Mouse (Mus musculus) neural tube, embryonic 14.5 days (tissue): ENCODE results near the gene Tut4. TPM values are rescaled to one million over a fixed set of nuclear protein-coding genes. Genes with fewer than 3 reads are reported as not detected.

Experiments used
- ATAC-seq: fragments of 200-750 bp; cut with Nextera tagmentation; 2 replicates; pipeline ENCODE4 v1.8.0; 2017; ENCODE audit warnings: low read depth, mild to moderate bottlenecking, moderate TSS enrichment, moderate library complexity
- H3K27ac ChIP-seq: fragments of 300-500 bp; sonication (generic); 2 replicates; pipeline ENCODE4 v1.5.1; 2014; ENCODE audit warnings: low read depth, mild to moderate bottlenecking, control low read depth, low read length, moderate library complexity, mixed read lengths
- H3K27me3 ChIP-seq: fragments of 300-500 bp; sonication (generic); 2 replicates; pipeline ENCODE4 v1.6.1; 2014; ENCODE audit warnings: low read length; ENCODE audit not compliant: control insufficient read depth, insufficient read depth
- H3K36me3 ChIP-seq: fragments of 300-500 bp; sonication (generic); 2 replicates; pipeline ENCODE4 v1.6.1; 2014; ENCODE audit warnings: low read length, mixed read lengths; ENCODE audit not compliant: control insufficient read depth, insufficient read depth
- H3K4me1 ChIP-seq: fragments of 300-500 bp; sonication (generic); 2 replicates; pipeline ENCODE4 v1.6.1; 2014; ENCODE audit warnings: low read length; ENCODE audit not compliant: control insufficient read depth, insufficient read depth
- H3K4me2 ChIP-seq: fragments of 300-500 bp; sonication (generic); 2 replicates; pipeline ENCODE4 v1.6.1; 2014; ENCODE audit warnings: mild to moderate bottlenecking, low read depth, low read length, control low read depth
- H3K4me3 ChIP-seq: fragments of 300-500 bp; sonication (generic); 2 replicates; pipeline ENCODE4 v1.5.1; 2014; ENCODE audit warnings: low read depth, low read length, control low read depth, mixed read lengths
- H3K9ac ChIP-seq: fragments of 300-500 bp; sonication (generic); replicated peaks from 2 replicates; pipeline ENCODE4 v1.6.1; 2014; ENCODE audit warnings: low read depth, mild to moderate bottlenecking, control low read depth, low read length, mixed read lengths
- H3K9me3 ChIP-seq: fragments of 300-500 bp; sonication (generic); 2 replicates; pipeline ENCODE4 v1.6.1; 2016; ENCODE audit warnings: low read length; ENCODE audit not compliant: control insufficient read depth
- WGBS: fragments of 180-500 bp; shearing (Covaris S2); extraction: QIAGEN DNeasy Blood & Tissue Kit; methylation state at CpG from one replicate; pipeline ENCODE4 v1.1.7; 2014; 5-methylcytosine and 5-hydroxymethylcytosine counted together
- polyA plus RNA-seq: library from polyadenylated mRNA; unstranded; fragments of >200 nt; fragmentation: Nextera tagmentation; extraction: Ambion mirVana; gene quantifications from 2 replicates; pipeline ENCODE4 v1.2.1, GENCODE M21; 2014

Gene Tut4
- polyA plus RNA-seq = 55.8 and 65.8 TPM in 2 replicates

DNA sequence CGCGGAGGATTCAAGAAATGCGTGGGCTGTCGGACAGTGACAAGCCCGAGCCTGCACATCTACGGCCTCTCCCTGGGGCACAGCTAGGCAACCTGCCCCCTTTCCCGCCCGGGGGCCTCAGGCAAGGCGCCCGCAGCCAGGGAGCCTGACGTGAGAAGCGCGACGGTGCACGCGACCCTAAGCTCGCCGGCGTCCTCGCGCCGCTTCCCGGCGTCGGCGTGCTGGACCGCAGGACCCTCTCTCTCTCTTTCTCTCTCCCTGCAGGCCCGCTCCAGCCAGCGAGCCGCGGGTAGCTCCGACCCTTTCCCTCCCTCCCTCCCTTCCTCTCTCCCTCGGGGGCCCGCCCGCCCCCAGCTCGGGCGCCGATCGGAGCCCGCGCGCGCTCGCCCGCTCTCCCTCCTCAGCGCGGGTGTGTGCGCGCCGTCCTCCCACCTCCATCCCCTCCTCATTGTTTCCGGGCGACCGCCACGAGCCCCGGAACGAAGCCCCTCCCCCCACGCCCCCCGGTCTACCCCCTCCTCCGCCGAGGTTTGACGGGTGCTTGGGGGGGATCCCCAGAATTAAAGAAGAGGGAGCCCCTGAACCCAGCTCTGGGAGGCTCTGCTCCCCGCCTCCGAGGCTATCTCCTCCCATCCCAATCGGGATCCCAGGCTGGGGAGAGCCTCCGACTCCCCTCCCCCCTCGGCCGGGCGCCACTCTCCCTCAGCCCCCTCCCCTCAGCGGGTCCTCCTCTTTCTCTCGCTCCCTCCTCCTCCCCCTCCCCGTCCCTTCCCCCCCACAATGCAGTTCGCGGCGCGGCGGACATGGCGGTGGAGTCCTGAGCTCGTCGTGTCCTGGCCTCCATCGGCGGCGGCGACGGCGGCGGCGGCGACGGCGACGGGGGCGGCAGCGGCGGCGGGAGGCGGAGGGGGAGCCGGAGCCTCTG, at the start of gene Tut4:
Gene Tut4 (plus strand): TSS at position 196 of the 925 bp plus-strand sequence.
- under 1% methylated on average over 48 of the region's 97 CpGs for WGBS
- peak within 1 kb of the TSS; percentile 100 for H3K4me3 ChIP-seq
- H3K4me2 ChIP-seq = peak within 1 kb of the TSS; percentile 61
- no peaks in the 10 kb centered on the region for H3K27me3 ChIP-seq
- peak within 1 kb of the TSS; percentile 98 for H3K9ac ChIP-seq
- no peaks in the 10 kb centered on the region for H3K36me3 ChIP-seq
- no peaks in the 10 kb centered on the region for H3K9me3 ChIP-seq
- peak within 1 kb of the TSS; percentile 99 for H3K27ac ChIP-seq
- ATAC-seq = peak; percentile 91
- peaks cover 9% of the 10 kb centered on the region for H3K4me1 ChIP-seq

DNA sequence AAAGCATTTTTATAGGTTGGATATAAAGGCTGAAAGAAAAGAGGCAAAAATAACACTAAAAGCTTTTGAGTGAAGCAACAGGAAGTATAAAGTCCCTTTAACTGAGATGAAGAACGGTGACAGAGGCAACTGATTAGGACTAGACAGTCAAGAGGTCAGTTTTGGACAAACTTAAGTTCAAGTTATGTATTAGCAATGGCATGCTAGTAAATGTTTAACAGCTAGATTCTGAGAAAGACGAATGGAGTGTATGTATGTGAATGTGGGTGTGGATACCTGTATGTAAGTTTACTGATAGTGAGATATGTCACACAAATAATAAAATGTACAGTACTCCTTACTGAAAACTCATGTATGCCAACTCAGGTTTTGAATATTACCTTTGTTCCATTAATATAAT, 34.6 kb upstream of the Tut4 start:
- Histone ChIP-seq H3K27me3 (no peaks in the 10 kb centered on the region), H3K27ac (no peak overlapping the region), H3K9me3 (no peaks in the 10 kb centered on the region), H3K36me3 (no peaks in the 10 kb centered on the region), H3K9ac (no peak overlapping the region), H3K4me3 (no peak overlapping the region), H3K4me2 (no peak overlapping the region), H3K4me1 (no peaks in the 10 kb centered on the region)
- no peak for ATAC-seq
- WGBS = 85% methylated on average over 2 of the region's 2 CpGs

DNA sequence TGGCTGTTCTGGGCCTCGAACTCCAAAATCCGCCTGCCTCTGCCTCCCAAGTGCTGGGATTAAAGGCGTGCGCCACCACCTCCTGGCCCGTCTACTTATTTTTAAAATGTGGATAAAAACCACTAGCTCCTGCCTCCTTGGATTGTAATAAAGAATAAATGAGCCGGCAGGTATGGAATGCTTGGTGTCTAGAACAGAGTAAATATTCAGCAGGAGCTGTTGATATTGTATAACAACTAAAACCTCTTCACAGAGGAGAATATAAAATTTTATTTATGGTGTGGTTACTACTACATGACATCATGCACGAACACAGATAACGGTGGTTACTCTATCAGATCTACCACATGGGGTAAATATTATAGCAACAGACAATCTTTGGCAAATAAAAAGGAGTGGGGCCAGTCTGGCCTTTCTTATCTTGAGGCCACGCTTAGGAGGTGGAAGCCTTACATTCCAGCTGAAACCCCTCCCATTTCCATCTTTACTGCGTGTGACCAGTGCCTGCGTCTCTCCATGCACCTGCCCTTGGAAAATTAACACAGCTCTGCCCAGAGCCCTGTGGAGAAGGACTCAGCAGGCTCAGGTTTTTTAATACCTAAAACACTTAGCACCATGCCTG, 31.4 kb upstream of the Tut4 start:
- H3K4me2 ChIP-seq = no peak overlapping the region
- no peaks in the 10 kb centered on the region for H3K27me3 ChIP-seq
- H3K27ac ChIP-seq = no peak overlapping the region
- ATAC-seq = no peak
- H3K36me3 ChIP-seq = no peaks in the 10 kb centered on the region
- whole genome bisulfite sequencing = 78% methylated on average over 11 of the region's 11 CpGs
- H3K9ac ChIP-seq = no peak overlapping the region
- peaks cover 13% of the 10 kb centered on the region for H3K4me1 ChIP-seq
- H3K9me3 ChIP-seq = no peaks in the 10 kb centered on the region
- no peak overlapping the region for H3K4me3 ChIP-seq

DNA sequence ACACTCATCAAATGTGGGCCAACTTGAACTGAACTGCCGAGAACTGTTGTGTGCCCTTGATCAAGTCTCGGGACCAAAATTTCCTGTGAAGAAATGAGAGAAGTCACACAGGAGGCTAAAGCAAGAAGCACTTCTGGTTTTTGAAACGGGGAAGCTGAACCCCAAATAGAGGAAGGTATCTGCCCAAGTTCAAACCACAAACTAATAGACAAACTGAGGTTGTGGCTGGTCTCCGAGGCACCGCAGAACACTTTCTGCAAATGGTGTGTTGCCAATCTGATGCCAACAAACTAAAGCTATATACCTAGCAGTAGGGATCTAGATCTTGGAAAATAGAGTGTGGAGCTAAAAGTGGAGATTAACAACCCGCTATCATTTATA, 30.9 kb upstream of the Tut4 start:
- Histone ChIP-seq H3K4me3 (no peak overlapping the region), H3K36me3 (no peaks in the 10 kb centered on the region), H3K4me1 (peaks cover 16% of the 10 kb centered on the region), H3K27me3 (no peaks in the 10 kb centered on the region), H3K4me2 (no peak overlapping the region), H3K27ac (no peak overlapping the region), H3K9ac (no peak overlapping the region), H3K9me3 (no peaks in the 10 kb centered on the region)
- no peak for ATAC-seq
- WGBS = 94% methylated on average over 6 of the region's 6 CpGs

DNA sequence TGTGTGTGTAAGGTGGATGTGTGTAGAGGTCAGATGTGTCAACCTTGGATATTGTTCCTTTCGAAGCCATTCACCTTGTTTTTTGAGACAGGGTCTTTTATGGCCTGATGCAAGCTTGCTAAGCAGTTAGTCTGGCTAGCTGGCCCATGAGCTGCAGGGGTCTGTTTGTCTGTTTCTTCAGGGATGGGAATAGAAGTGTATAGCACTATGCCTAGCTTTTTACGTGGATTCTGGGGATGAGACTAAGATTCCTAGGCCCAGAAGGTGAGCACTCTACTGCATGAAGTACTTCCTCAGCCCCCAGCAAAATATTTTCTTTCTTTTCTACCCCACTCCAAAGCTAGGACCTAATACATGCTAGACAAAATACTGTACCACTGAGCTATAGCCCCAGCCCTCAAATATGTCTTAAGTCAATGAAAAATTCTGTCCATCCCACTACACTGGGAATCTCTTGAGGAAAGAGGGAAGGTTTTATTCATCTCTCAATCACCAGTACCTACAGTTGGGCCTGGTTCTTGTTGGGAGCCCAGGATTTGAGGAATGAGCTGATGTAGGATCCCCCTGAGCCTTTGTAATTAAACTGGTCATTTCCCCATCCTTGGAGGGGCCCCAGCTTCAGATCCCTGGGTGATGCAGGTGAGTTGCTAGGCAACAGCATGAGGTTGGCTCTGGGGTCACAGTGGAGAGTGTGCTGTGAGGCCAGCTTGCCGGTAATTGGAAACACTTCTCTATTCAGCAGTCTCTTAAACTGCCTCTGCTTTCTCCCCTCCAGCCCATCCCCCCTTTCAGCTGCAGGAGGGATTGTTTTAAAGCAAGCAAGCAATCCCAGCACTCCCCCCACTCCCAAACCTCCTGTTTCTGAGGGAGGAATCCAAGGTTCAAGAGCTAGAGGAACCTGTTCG, 28.3 kb upstream of the Tut4 start:
- no peaks in the 10 kb centered on the region for H3K9me3 ChIP-seq
- H3K27me3 ChIP-seq = no peaks in the 10 kb centered on the region
- H3K27ac ChIP-seq = peak overlapping the region; percentile 52; the same call in 1 of the 2 replicates
- no peak overlapping the region for H3K4me3 ChIP-seq
- WGBS = 20% methylated on average over 4 of the region's 4 CpGs
- H3K9ac ChIP-seq = no peak overlapping the region
- no peaks in the 10 kb centered on the region for H3K36me3 ChIP-seq
- H3K4me1 ChIP-seq = peaks cover 17% of the 10 kb centered on the region
- no peak overlapping the region for H3K4me2 ChIP-seq
- ATAC-seq = peak; percentile 87

DNA sequence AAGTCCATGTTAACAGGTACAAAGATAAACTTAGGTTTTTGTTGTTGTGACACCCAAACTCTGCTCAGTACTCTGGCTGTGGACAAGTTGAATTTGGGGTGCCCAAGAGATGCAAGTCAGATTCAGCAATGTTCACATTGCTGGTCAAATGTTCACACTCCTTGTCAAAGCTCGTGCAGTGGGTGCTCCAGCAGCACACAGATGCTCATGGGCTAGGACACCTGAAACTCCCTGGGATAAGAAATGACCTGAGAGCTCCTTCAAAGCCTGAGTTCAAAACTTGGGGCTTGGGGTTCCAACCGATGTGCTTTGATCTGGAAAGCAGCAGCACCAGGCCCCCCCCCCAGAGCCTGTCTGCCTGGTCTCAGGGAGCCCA, 27.7 kb upstream of the Tut4 start:
- Histone ChIP-seq H3K9ac (no peak overlapping the region), H3K9me3 (no peaks in the 10 kb centered on the region), H3K4me3 (no peak overlapping the region), H3K4me1 (peaks cover 17% of the 10 kb centered on the region), H3K4me2 (no peak overlapping the region), H3K27ac (peak overlapping the region; percentile 52; the same call in 1 of the 2 replicates), H3K36me3 (no peaks in the 10 kb centered on the region), H3K27me3 (no peaks in the 10 kb centered on the region)
- 36% methylated on average over 2 of the region's 2 CpGs for WGBS
- ATAC-seq = no peak

DNA sequence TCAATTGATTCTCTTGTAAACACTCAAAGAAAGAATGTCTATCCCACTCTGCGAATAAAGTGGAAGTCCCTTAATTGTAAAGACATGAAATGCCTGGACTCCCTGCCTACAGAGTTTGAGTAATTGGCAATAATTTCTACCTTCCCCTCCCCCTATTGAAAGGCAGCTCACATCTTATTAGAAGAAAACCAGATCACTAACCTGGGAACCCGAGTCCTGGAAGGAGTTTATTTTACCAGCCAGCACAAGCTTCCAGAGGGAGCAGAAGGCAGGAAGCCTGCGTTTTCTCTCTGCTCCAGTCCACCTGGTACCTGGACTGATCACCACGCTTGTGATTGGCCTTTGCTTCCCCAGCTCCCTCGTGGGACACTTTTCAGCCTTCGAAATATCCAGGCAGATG, 25.9 kb upstream of the Tut4 start:
- no peaks in the 10 kb centered on the region for H3K9me3 ChIP-seq
- no peak overlapping the region for H3K4me2 ChIP-seq
- H3K4me1 ChIP-seq = peaks cover 17% of the 10 kb centered on the region
- 12% methylated on average over 6 of the region's 6 CpGs for WGBS
- H3K9ac ChIP-seq = no peak overlapping the region
- ATAC-seq = no peak
- H3K4me3 ChIP-seq = no peak overlapping the region
- no peak overlapping the region for H3K27ac ChIP-seq
- no peaks in the 10 kb centered on the region for H3K36me3 ChIP-seq
- H3K27me3 ChIP-seq = no peaks in the 10 kb centered on the region

DNA sequence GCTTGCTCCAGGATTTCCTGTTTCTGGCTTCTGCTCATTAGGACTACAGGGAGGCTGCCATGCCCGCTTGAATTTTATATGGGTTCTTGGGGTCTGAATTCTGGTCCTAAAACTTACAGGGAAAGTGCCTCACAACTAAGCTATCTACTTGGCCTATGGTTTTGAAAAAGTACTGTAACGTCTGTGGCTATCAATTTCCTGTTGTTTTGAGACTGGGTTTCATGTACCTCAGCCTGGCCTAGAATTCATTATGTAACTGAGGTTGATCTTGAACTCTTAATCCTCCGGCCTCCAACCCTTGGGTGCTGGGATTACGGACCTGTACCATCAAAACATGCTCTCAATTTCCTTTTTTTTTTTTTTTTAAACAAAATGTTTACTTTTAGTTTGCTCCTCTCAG, 25.0 kb upstream of the Tut4 start:
- ATAC-seq = no peak
- no peak overlapping the region for H3K4me2 ChIP-seq
- no peak overlapping the region for H3K4me3 ChIP-seq
- no peak overlapping the region for H3K9ac ChIP-seq
- WGBS = 87% methylated on average over 4 of the region's 4 CpGs
- H3K4me1 ChIP-seq = peaks cover 17% of the 10 kb centered on the region
- H3K27me3 ChIP-seq = no peaks in the 10 kb centered on the region
- H3K27ac ChIP-seq = no peak overlapping the region
- no peaks in the 10 kb centered on the region for H3K9me3 ChIP-seq
- H3K36me3 ChIP-seq = no peaks in the 10 kb centered on the region
